Mouse (Mus musculus) testis, adult 2 months (tissue): Measurements from ENCODE around the gene 1700023F06Rik.

Experiments used
- CTCF ChIP-seq: fragments of 200-500 bp; IDR thresholded peaks from 2 replicates; pipeline ENCODE4 v1.5.1; 2012; ENCODE audit warnings: low read depth, mild to moderate bottlenecking, inconsistent platforms, low read length, moderate library complexity; ENCODE audit not compliant: control insufficient read depth, insufficient read depth, insufficient replicate concordance
- POLR2A ChIP-seq: fragments of 200-500 bp; IDR thresholded peaks from 2 replicates; pipeline ENCODE4 v1.6.1; 2012; ENCODE audit warnings: low read depth, mild to moderate bottlenecking, inconsistent platforms, low read length, moderate library complexity; ENCODE audit not compliant: control insufficient read depth

- TF ChIP-seq POLR2A (no peak), CTCF (no peak)
Observed at GRCm38 (mm10) chr11:103164391-103164790, 44.0 kb downstream of the 1700023F06Rik start.
